Mouse (Mus musculus) stomach, embryonic 15.5 days (tissue): ENCODE results near the gene Bpifc. TPM values are rescaled to one million over a fixed set of nuclear protein-coding genes. Genes with fewer than 3 reads are reported as not detected.

Experiments used
- ATAC-seq: fragments of 200-750 bp; cut with Nextera tagmentation; 2 replicates; pipeline ENCODE4 v1.8.0; 2017; ENCODE audit warnings: low read depth, moderate number of reproducible peaks, moderate TSS enrichment; ENCODE audit not compliant: insufficient read depth, low FRiP score
- H3K27ac ChIP-seq: fragments of 300-500 bp; sonication (generic); 2 replicates; pipeline ENCODE4 v1.5.1; 2015; ENCODE audit warnings: mild to moderate bottlenecking, inconsistent platforms
- H3K27me3 ChIP-seq: fragments of 300-500 bp; sonication (generic); replicated peaks from 2 replicates; pipeline ENCODE4 v1.6.1; 2015; ENCODE audit warnings: inconsistent platforms
- H3K36me3 ChIP-seq: fragments of 300-500 bp; sonication (generic); 2 replicates; pipeline ENCODE4 v1.6.1; 2015; ENCODE audit warnings: inconsistent platforms
- H3K4me1 ChIP-seq: fragments of 300-500 bp; sonication (generic); 2 replicates; pipeline ENCODE4 v1.6.1; 2015; ENCODE audit warnings: inconsistent platforms
- H3K4me2 ChIP-seq: fragments of 300-500 bp; sonication (generic); 2 replicates; pipeline ENCODE4 v1.6.1; 2015; ENCODE audit warnings: mild to moderate bottlenecking, inconsistent platforms
- H3K4me3 ChIP-seq: fragments of 300-500 bp; sonication (generic); replicated peaks from 2 replicates; pipeline ENCODE4 v1.5.1; 2015; ENCODE audit warnings: inconsistent platforms
- H3K9ac ChIP-seq: fragments of 300-500 bp; sonication (generic); 2 replicates; pipeline ENCODE4 v1.6.1; 2015; ENCODE audit warnings: inconsistent platforms
- H3K9me3 ChIP-seq: fragments of 300-500 bp; sonication (generic); 2 replicates; pipeline ENCODE4 v1.6.1; 2016; ENCODE audit warnings: inconsistent platforms
- WGBS: fragments of 180-500 bp; shearing (Covaris S2); methylation state at CpG from one replicate; pipeline ENCODE4 v1.1.7; 2015; 5-methylcytosine and 5-hydroxymethylcytosine counted together
- polyA plus RNA-seq: library from polyadenylated mRNA; unstranded; fragments of >200 nt; fragmentation: Nextera tagmentation; extraction: Ambion mirVana; gene quantifications from 2 replicates; pipeline ENCODE4 v1.2.1, GENCODE M21; 2015

Bpifc gene
- polyA plus RNA-seq, 1 experiment from 2014 or later: 0.71 TPM

DNA sequence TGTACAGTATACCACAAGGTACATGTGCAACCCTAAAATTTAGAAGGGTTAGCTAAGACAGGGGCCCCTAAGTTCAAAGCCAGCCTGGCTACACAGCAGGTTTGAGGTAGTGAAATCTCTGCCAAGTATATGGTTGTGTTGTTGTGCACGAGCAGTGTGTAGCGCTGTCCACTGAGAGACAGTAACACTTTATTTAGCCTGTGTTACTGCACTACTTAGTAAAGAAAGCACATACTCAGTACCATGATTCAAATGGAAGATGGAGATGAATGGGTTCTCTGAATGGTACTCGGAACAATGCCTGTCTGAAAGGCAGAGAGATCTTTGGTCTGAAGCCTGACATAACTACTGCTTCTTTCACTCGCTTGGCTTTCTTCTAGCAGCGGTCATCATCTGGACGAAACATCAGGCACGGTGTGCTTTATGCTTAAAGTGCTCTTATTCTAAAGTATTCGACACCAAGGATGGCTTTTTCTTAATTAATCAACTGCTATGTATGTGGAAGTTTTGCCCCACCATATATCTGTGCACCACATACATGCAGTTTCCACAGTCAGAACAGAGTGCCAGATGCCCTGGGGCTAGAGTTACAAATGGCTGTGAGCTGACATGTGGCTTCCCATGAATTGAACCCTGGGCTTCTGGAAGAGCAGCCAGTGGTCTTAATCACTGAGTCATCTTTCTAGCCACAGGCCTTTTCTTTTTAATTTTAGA lies 63.1 kb downstream of the Bpifc start:
- Histone ChIP-seq H3K4me3 (no peak overlapping the region), H3K4me1 (no peaks in the 10 kb centered on the region), H3K27me3 (no peaks in the 10 kb centered on the region), H3K4me2 (no peak overlapping the region), H3K27ac (no peak overlapping the region), H3K9me3 (no peaks in the 10 kb centered on the region), H3K36me3 (peaks cover 62% of the 10 kb centered on the region), H3K9ac (no peak overlapping the region)
- WGBS: 94% methylated on average over 8 of the region's 8 CpGs
- no peak for ATAC-seq

GRCm38 (mm10) chr10:85936280-85936965 lies 75.3 kb downstream of the Bpifc start:
- no peak overlapping the region for H3K27ac ChIP-seq
- no peaks in the 10 kb centered on the region for H3K9me3 ChIP-seq
- H3K4me2 ChIP-seq: no peak overlapping the region
- H3K4me1 ChIP-seq: no peaks in the 10 kb centered on the region
- no peak for ATAC-seq
- no peaks in the 10 kb centered on the region for H3K27me3 ChIP-seq
- WGBS: 94% methylated on average over 6 of the region's 6 CpGs
- H3K9ac ChIP-seq: no peak overlapping the region
- H3K4me3 ChIP-seq: no peak overlapping the region
- H3K36me3 ChIP-seq: peaks cover 32% of the 10 kb centered on the region

GRCm38 (mm10) chr10:85929962-85930361 lies 81.7 kb downstream of the Bpifc start:
- peaks cover 7% of the 10 kb centered on the region; the same call in 1 of the 2 replicates for H3K27me3 ChIP-seq
- H3K9ac ChIP-seq: no peak overlapping the region
- H3K4me1 ChIP-seq: peaks cover 11% of the 10 kb centered on the region
- no peak overlapping the region for H3K27ac ChIP-seq
- no peaks in the 10 kb centered on the region for H3K9me3 ChIP-seq
- no peaks in the 10 kb centered on the region for H3K36me3 ChIP-seq
- no peak overlapping the region for H3K4me2 ChIP-seq
- no peak for ATAC-seq
- no peak overlapping the region for H3K4me3 ChIP-seq
- 90% methylated on average over 11 of the region's 11 CpGs for WGBS

DNA sequence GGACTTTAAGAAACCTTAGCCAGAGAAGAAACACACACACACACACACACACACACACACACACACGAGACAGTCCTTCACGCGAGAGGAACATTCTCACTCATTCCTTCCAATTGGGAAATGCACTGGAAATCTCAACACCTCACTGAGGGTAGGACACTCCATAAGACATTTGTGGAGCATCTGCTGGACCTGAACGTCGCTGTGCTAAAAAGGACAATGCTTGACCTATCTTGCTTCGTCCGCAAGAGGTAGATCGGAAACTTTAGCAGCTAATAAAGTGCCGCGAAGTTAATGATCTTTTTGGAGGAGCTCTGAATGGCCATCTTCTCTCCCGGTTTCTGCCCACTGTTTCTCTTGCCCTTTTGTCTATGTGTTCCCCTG lies 82.5 kb downstream of the Bpifc start:
- Histone ChIP-seq H3K36me3 (no peaks in the 10 kb centered on the region), H3K4me1 (peaks cover 11% of the 10 kb centered on the region), H3K9me3 (no peaks in the 10 kb centered on the region), H3K27me3 (peaks cover 7% of the 10 kb centered on the region; the same call in 1 of the 2 replicates), H3K4me2 (peak overlapping the region; percentile 97), H3K4me3 (peak overlapping the region; percentile 53), H3K27ac (no peak overlapping the region), H3K9ac (no peak overlapping the region)
- no peak for ATAC-seq
- WGBS: 47% methylated on average over 11 of the region's 11 CpGs

GRCm38 (mm10) chr10:85928499-85929207 lies 83.0 kb downstream of the Bpifc start:
- H3K36me3 ChIP-seq: no peaks in the 10 kb centered on the region
- no peaks in the 10 kb centered on the region for H3K9me3 ChIP-seq
- H3K4me2 ChIP-seq: peak overlapping the region; percentile 97
- peak; percentile 85 for ATAC-seq
- no peak overlapping the region for H3K9ac ChIP-seq
- under 1% methylated on average over 63 of the region's 63 CpGs for WGBS
- H3K4me3 ChIP-seq: peak overlapping the region; percentile 53
- H3K27ac ChIP-seq: no peak overlapping the region
- peaks cover 7% of the 10 kb centered on the region; the same call in 1 of the 2 replicates for H3K27me3 ChIP-seq
- H3K4me1 ChIP-seq: peaks cover 11% of the 10 kb centered on the region

DNA sequence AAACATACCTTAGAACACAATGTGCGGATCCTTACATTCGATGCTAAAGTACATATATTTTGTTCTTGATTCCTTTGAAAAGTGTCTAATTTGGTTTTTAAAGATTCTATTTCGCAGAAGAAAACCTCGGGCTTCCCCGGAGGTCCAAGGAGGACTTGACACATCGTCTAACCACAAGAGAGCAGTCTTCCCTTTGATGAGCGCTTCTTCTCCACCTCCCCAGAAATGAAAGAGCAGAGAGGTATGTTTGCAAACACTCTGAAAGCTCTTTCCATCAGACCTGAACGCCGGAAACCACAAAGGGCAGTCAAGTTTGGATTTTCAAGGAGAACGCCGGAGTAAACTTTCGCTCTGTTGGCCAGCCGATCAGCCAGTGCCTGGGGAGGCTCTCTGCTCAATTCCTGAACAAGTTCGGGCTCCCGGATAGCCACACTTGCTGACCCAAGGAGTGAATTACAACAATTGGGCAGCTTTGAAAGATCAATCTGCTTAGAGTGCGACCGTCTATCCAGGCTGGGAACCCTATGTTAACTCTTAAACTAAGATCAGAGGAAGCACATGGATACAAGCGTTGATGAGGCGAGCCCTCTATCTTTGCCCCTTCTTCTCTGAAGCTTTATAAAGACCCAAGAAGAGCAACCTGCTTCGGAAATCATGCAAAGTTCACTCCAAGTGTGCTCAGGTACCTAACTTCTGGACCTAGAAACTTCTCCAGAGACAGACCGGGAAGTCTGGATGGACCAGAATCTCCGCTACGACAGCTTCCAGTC lies 83.8 kb downstream of the Bpifc start, which contains the start of gene Ascl4:
TSS of gene Ascl4 (plus strand) at position 6 of the 770 bp plus-strand sequence.
- H3K9me3 ChIP-seq: no peaks in the 10 kb centered on the region
- H3K4me2 ChIP-seq: peak within 1 kb of the TSS; percentile 97
- H3K4me1 ChIP-seq: peaks cover 11% of the 10 kb centered on the region
- H3K4me3 ChIP-seq: peak within 1 kb of the TSS; percentile 53
- ATAC-seq: no peak
- H3K27ac ChIP-seq: no peak within 1 kb of the TSS
- 2% methylated on average over 23 of the region's 23 CpGs for WGBS
- peaks cover 7% of the 10 kb centered on the region; the same call in 1 of the 2 replicates for H3K27me3 ChIP-seq
- H3K9ac ChIP-seq: no peak within 1 kb of the TSS
- H3K36me3 ChIP-seq: no peaks in the 10 kb centered on the region

DNA sequence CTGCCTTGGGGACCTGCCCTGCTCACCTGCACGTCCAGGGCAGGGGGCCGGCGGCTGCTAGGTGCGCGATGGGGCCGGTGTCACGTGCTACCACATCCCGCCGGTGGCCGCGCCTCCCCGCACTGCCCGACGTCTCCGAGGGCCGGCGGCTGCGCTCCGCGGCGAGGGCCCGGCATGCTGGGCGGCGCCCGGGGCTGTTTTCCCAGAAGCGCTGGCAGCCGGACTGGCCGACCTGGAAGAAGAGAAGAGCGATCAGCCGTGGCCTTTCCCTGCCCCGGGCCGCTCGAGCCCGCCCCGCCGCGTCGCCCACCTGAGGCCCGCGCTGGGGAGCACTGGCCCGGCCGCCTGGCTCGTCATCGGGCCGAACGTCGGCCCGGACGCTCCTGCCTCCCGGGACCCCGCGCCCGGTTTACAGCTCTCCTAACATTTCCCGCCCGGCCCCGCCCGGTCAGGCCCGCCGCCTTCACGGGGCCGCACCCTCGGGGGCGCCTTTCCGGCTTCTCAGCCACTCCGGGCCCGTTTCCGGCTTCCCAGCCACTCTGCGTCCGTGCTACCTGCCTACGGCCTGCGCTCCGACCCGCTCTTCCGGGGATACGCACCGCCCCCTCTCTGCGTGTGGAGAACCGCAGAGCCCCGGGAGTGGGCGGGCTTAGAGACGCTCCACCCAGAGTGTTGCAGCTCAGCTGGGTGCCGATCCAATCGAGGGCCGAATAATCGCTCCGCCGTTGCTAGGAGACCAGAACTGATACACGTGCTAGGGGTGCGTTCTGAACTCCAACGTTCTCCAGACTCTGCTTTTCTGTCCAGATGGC lies 95.0 kb downstream of the Bpifc start, which contains the start of gene Prdm4:
TSS of gene Prdm4 (minus strand) at position 645 of the 812 bp plus-strand sequence.
- peak; percentile 100 for ATAC-seq
- H3K27me3 ChIP-seq: no peaks in the 10 kb centered on the region; the same call in 1 of the 2 replicates
- under 1% methylated on average over 77 of the region's 90 CpGs for WGBS
- 0 out of 2 replicates have a peak, but pooled peaks cover 11% of the 10 kb centered on the region for H3K4me1 ChIP-seq
- peak within 1 kb of the TSS; percentile 99 for H3K4me3 ChIP-seq
- H3K9me3 ChIP-seq: no peaks in the 10 kb centered on the region
- H3K27ac ChIP-seq: peak within 1 kb of the TSS; percentile 89
- H3K4me2 ChIP-seq: peak within 1 kb of the TSS; percentile 77
- H3K36me3 ChIP-seq: peaks cover 5% of the 10 kb centered on the region; the same call in 1 of the 2 replicates
- H3K9ac ChIP-seq: peak within 1 kb of the TSS; percentile 75

Other genes starting within 250 kb of the Bpifc start
- gene Pwp1, start 182.4 kb downstream of the Bpifc start, polyA plus RNA-seq: 65.7 and 66.2 TPM in 2 replicates
- 13.1 and 14.9 TPM in 2 replicates for gene Prdm4, start 94.8 kb downstream of the Bpifc start, polyA plus RNA-seq
- 0.35 and 0.37 TPM in 2 replicates for gene Ascl4, start 84.2 kb downstream of the Bpifc start, polyA plus RNA-seq
- 163 and 178 TPM in 2 replicates for gene Rtcb, start 54.1 kb downstream of the Bpifc start, polyA plus RNA-seq
- 30.9 and 31.3 TPM in 2 replicates for gene Fbxo7, start 10.1 kb upstream of the Bpifc start, polyA plus RNA-seq